Mouse (Mus musculus): ENCODE measurements around the gene Txndc12. TPM values are rescaled to one million over a fixed set of nuclear protein-coding genes. Genes with fewer than 3 reads are reported as not detected.

Txndc12 gene
- polyA plus RNA-seq, 1 experiment: 22.2 TPM

- Histone ChIP-seq H3K4me1 (ENCODE audit: control insufficient read depth, insufficient read depth, low read length) (no peaks in the 10 kb centered on the region), H3K4me3 (replicated peaks; ENCODE audit: extremely low read depth, low read depth, low read length) (no peak overlapping the region)
- no peak for DNase-seq
- TF ChIP-seq POLR2A (IDR thresholded peaks at IDR 0.05; ENCODE audit: borderline replicate concordance, extremely low read depth, low read depth, low read length) (no peak), CTCF (IDR thresholded peaks at IDR 0.05; ENCODE audit: insufficient read depth, low read length) (no peak)
Measured at GRCm38 (mm10) chr4:108907475-108907874, 73.1 kb downstream of the Txndc12 start.

- no peaks in the 10 kb centered on the region for H3K4me1 ChIP-seq (ENCODE audit: control insufficient read depth, insufficient read depth, low read length)
- H3K4me3 ChIP-seq (replicated peaks; ENCODE audit: extremely low read depth, low read depth, low read length): no peak overlapping the region
- no peak for DNase-seq
- TF ChIP-seq CTCF (IDR thresholded peaks at IDR 0.05; ENCODE audit: insufficient read depth, low read length) (no peak), POLR2A (IDR thresholded peaks at IDR 0.05; ENCODE audit: borderline replicate concordance, extremely low read depth, low read depth, low read length) (no peak)
- 40% methylated on average over 8 of the region's 8 CpGs for WGBS
Measured at GRCm38 (mm10) chr4:108909872-108910425, 75.5 kb downstream of the Txndc12 start.

Other genes with a start within 250 kb of the Txndc12 start
- gene Cc2d1b, start 214.7 kb upstream of the Txndc12 start, polyA plus RNA-seq (2012; rRNA removed): 27.5 and 31.8 TPM in 2 replicates
- gene 3110021N24Rik, start 115.0 kb upstream of the Txndc12 start, polyA plus RNA-seq (2012; rRNA removed): 0.09 and 0.14 TPM in 2 replicates
- 4.8 and 7.0 TPM in 2 replicates for gene Zfyve9, start 53.8 kb upstream of the Txndc12 start, polyA plus RNA-seq (2012; rRNA removed)
- gene Btf3l4, start 987 bp upstream of the Txndc12 start, polyA plus RNA-seq (2012; rRNA removed): 10.1 and 12.8 TPM in 2 replicates
- 26.0 and 35.2 TPM in 2 replicates for gene Kti12, start 13.2 kb downstream of the Txndc12 start, polyA plus RNA-seq (2012; rRNA removed)
- 0.21 and 0.49 TPM in 2 replicates for gene A730015C16Rik, start 14.0 kb downstream of the Txndc12 start, polyA plus RNA-seq (2012; rRNA removed)
- 1.9 and 2.3 TPM in 2 replicates for gene Rab3b, start 44.5 kb downstream of the Txndc12 start, polyA plus RNA-seq (2012; rRNA removed)
- gene Nrd1, start 166.1 kb downstream of the Txndc12 start, polyA plus RNA-seq (2012; rRNA removed): 20.9 and 40.4 TPM in 2 replicates

Measured in lung, adult 2 months (tissue).